Mouse (Mus musculus): ENCODE measurements around the gene Armh3. TPM values are rescaled to one million over a fixed set of nuclear protein-coding genes. Genes with fewer than 3 reads are reported as not detected.
"Not testable (repeated sequence)": the region's sequence is repeated elsewhere in the genome, so short reads cannot be mapped to it uniquely, and the experiment has no call there.

Armh3 gene
- total RNA-seq, 2 experiments from 2014 or later = 14.6 to 19.2 TPM

DNA sequence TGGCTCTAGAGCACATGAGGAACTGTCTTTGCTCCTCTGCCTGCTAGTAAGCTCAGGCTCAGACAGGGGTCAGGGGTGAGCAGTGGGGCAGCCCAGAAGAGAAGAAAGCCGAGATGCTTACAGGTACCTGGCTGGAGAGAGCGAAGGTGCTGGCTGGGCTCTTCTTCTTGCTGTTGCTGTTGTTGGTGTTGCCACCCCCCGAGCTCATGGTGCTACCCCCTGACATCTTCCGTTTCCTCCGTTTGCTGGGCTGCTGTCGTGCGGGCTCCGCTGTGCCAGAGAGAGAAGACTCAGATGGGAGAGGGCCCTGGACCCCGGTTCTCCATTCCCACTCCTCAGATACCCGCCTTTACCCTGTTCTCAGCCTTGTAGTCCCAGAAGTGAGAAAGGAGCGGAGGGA, 35.6 kb upstream of the Armh3 start:
- no peak for DNase-seq

DNA sequence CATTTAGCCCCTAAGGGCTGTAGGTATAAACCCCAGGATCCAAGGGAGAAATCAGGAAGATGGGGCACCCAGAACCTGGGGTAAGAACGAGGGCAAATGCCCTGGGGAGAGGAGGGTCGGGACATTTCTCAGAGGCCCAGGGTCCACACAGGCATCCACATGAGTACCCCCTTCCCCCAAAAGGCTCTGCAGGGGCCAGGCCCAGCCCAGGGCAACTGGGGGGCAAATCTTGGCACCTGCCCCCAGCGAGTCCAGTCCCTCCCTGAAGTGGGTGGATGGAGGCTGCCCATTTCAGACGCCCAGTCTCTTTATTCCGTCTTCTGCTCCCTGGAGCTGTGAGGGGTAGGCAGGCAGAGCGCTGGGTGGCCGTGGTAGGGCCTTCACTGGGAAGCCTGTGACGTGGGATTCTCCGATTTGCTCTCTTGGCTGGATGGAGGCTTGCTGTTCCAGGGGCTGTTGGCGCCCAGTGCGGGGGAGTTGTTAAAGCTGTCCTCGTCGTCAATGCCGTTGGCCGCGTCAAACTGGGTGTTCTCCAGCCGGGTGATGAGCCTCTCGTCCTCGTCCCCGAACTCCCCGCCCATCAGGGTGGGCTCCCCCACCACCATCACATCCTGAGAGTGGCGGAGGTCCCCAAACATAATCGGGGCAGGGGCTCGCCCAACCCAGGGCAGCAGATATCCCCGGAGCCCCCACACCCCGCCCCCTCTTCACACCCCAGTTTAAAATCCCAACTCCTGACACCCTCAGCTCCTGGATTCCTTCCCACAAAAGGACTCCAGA, 34.6 kb upstream of the Armh3 start:
- no peak for DNase-seq

DNA sequence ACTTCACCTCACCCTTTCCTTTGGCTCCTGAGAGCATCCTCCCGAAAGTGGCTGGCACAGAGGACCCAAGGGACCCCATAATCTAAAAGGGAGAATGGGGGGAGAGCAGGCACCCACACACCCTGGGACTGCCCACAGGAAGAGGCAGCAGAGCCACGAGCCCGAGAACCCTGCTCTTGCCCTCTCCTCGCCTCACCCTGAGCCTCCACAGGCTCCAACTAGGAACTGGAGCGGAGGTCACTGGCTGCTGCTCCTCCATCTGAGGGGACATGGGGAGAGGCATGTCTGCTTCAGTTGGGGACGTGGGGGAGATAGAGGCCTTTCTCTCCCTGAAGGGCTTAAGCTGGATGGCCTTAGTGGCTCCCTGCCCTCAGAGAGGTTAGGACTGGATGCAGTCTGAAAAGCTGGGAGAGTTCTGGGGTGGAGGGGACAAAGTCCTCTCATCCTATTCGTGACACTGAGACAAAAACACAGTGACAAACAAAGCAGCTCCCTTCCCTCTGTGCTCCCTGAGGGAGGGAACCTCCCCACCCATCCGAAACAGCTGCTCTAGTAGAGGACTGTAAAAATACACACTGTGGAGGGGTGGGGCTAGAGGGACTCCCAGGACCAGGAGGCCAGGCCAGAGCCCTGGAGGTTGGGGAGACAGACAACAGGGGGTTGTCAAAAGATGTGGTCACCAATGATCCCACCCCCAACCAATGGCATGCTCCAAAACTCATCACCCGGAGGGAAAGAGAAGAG, 33.6 kb upstream of the Armh3 start:
- no peak for DNase-seq

GRCm38 (mm10) chr19:46030196-46030983, 32.1 kb upstream of the Armh3 start:
- DNase-seq = no peak

- no peak for DNase-seq
These were observed 31.4 kb upstream of the Armh3 start for GRCm38 (mm10) chr19:46029652-46030051.

GRCm38 (mm10) chr19:46028747-46029320, 30.5 kb upstream of the Armh3 start:
- no peak for DNase-seq

DNA sequence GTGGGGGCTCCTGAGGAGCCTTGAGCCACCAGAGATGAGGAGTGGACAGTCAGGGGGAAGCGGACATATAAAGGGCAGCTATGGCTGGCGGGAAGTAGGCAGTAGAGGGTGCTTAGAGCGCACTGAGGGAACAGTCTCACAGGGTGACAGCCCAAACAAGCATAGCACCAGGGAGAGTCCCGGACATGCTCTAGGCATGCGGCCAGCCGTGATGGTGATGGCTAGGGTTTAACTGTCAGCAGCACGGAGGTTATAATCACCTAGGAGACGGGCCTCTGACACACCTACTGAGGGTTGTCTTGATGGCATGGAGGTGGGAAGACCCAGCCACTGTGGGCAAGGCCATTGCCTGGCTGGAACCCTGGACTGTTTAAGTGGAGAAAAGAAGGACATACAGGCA, 28.3 kb upstream of the Armh3 start:
- no peak for DNase-seq

DNA sequence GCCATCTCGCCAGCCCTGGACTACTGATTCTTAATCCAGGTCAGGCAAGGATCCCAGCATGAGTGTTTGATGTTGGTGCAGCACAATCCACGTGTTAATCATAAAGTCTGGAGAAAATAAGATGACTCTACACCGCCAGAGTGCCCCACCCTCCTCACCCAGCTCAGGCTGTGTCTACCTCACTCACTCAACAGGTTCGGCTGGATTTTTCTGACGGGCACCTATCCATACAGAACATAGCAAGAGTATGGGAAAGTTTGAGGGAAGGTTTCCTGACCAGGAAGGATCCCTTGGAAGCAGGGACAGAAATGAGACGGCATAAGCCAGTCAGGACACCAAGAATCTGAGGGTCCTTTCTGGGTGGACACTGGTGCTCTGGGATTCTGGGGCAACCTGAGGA, 26.7 kb upstream of the Armh3 start:
- no peak for DNase-seq

- DNase-seq = no peak
These were observed 17.7 kb upstream of the Armh3 start for GRCm38 (mm10) chr19:46016023-46016422.

DNA sequence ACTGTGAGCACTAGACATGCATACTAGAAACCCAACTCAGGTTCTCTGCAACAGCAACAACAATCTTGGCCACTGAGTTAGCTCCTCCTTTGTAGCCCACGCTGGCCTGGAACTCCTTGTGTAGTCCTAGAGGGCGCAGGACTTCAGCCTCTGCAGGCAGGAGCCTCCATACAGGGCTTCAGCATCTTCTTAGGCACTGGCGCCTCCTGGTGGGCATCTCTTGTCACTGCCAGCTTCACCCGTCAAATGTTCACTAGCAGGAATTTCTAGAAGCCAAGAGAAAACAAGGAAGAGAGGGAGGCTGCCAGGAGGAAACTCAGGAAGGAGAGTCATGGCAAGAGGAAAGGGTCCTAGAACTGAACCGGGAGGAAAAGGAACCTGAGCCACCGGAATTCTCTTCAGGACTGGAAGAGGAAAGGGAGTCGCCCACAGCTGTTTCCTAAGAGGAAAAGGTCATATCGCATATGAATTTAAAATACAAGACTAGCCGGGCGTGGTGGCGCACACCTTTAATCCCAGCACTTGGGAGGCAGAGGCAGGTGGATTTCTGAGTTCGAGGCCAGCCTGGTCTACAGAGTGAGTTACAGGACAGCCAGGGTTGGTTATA, 16.4 kb upstream of the Armh3 start:
- peak; percentile 93 for DNase-seq

DNA sequence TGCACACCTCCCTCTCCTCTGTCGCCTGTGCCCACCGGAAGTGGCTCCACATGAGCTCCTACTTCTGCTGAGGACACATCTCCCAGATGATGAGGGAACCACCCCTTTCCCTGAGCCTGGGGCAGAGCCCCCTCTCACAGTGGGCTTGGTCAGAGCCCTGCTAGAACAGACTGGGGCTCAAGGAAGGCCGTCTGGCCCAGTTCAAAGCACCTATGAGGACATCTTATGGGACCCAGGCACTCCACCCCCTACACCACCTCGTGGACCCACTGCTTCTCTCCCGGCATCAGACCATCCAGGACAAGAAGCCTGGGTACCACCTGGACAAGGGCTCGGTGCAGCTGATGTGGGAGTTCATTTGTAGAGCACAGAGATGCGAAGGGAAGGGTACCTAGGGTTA, 7.4 kb upstream of the Armh3 start:
- no peak for DNase-seq

DNA sequence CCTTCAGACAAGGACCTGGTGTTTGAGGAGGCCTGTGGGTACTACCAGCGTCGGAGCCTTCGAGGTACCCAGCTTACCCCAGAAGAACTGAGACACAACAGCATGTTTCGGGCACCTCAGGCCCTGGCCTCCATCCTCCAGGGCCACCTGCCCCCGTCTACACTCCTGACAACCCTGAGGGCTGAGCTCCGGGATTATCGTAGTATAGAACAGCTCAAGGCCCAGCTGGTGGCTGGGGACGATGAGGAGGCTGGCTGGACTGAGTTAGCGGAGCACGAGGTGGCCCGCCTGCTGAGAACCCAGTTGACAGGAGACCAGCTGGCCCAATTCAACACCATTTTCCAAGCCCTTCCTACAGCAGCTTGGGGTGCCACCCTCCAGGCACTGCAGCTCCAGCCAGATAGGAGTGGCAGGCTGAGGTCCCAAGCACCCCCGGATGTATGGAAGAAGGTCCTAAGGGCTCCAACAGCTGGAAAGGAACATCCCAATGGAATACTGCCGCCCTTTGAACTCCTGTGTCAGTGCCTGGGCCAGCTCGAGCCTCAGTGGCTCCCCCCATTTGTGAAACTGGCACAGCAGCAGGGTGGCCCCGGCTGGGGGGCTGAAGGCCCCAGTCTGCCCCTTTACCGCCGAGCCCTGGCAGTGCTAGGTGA, 6.7 kb upstream of the Armh3 start:
- DNase-seq = no peak

- DNase-seq = peak; percentile 94
These were observed 5.3 kb upstream of the Armh3 start, which contains the start of gene Hps6 for GRCm38 (mm10) chr19:46003371-46004226. Gene Hps6 (plus strand): TSS chr19:46003508.

GRCm38 (mm10) chr19:46002279-46002678, 4.0 kb upstream of the Armh3 start:
- no peak for DNase-seq

GRCm38 (mm10) chr19:45999378-45999777, 1.1 kb upstream of the Armh3 start:
- no peak for DNase-seq

- DNase-seq = no peak
These were observed 468 bp upstream of the Armh3 start for GRCm38 (mm10) chr19:45998694-45999217.

- no peak for DNase-seq
These were observed 923 bp downstream of the Armh3 start for GRCm38 (mm10) chr19:45997365-45997764.

DNA sequence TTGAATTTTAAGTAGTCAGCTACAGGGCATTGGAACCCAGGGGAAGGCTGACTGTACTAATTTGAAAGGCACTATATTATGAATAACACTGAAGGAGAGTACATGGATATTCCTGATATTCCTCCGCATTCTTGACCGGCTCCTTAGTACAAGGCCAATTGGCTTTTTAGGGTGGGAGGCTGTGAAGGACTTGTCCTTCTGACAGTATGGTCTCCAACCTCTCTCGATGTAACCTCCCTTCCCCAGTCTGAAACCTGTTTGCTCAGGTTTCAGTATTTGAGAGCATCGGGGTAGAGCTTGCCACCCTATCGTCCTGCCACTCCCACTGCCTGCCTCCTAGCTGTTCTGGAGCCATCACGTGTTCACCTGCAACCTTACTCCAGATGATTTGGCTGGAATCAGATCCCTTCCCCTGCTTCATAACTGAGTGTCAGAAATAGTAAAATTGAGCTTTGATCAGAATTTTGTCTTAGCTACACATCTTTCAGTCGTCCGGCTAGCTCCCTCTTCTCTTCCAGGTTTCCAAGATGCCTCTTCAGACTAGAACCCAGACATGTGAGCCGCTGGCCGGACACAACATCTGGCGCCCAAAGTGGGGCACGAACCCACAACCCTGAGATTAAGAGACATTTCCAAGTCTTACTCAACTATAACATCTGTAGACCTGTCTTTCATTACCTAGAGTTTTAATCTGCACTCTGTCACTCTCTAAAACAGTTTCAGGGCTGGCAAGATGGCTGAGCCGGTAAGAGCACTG, 4.1 kb downstream of the Armh3 start:
- DNase-seq = no peak

DNA sequence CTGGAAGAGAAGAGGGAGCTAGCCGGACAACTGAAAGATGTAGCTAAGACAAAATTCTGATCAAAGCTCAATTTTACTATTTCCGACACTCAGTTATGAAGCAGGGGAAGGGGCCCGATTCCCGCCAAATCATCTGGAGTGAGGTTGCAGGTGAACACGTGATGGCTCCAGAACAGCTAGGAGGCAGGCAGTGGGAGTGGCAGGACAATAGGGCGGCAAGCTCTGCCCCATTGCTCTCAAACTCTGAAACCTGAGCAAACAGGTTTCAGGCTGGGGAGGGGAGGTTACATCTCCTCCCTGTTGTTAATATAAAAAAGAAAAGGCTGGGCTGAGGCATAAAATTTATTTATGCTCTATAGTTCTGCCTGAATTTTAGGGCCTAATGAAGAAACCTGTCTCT, 4.8 kb downstream of the Armh3 start:
- DNase-seq = not testable (repeated sequence)
